Mouse (Mus musculus) thymus, adult 2 months (tissue): Measurements from ENCODE around the gene Rbsn.

Experiments
- CTCF ChIP-seq: fragments of 200-500 bp; IDR thresholded peaks from 2 replicates; pipeline ENCODE4 v1.5.1; 2012; ENCODE audit warnings: mild to moderate bottlenecking, control low read depth, low read length, moderate library complexity, borderline replicate concordance; ENCODE audit not compliant: control insufficient read depth, poor library complexity, insufficient read depth; ENCODE audit errors: extremely low read depth
- POLR2A ChIP-seq: fragments of 200-500 bp; IDR thresholded peaks from 2 replicates; pipeline ENCODE4 v1.6.1; 2012; ENCODE audit warnings: mild to moderate bottlenecking, low read length, control low read depth, moderate library complexity; ENCODE audit not compliant: control insufficient read depth, poor library complexity, insufficient read depth; ENCODE audit errors: extremely low read depth

DNA sequence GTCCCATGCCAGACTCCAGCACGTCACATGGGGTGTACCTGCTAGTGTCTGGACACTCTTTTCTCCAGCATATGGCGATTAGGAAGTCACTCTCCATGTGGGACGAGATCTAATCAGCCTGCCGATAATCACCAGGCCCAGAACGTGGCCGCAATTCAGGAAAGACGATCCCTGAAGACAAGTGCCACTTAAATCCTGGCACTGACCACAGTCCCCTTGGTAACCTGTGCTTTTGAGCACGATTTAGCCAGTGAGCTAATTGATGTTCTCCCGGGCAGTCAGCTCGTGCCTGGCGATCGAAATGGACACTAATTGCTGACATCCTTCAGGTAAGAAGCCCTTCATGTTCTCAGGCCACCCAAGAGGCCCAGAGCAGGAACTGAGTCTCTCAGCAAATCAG is 20.3 kb upstream of the Rbsn start:
- TF ChIP-seq POLR2A (no peak), CTCF (no peak)
